Mouse (Mus musculus): ENCODE measurements at regions not wholly inside any gene's neighbourhood (a gene's known extent, or its start where the extent isn't known, plus 50 kb on each side); places are given as distances from the start of the nearest gene placed in this dataset.

- TF ChIP-seq CTCF (IDR thresholded peaks at IDR 0.05; ENCODE audit: control insufficient read depth, insufficient read depth, insufficient replicate concordance, low read depth, low read length) (no peak), POLR2A (IDR thresholded peaks at IDR 0.05; ENCODE audit: control insufficient read depth, low read depth, low read length) (no peak)
Observed at GRCm38 (mm10) chr9:69839198-69839597, 78.5 kb upstream of the Foxb1 start.
